Mouse (Mus musculus): ENCODE measurements around the gene Pld1.
"Not testable (repeated sequence)": the region's sequence is repeated elsewhere in the genome, so short reads cannot be mapped to it uniquely, and the experiment has no call there.

Gene Pld1

GRCm38 (mm10) chr3:27941634-27942033 lies 3.1 kb downstream of the Pld1 start:
- in situ Hi-C loops (cut with MboI; ENCODE audit: unreplicated experiment in 2 of 2), result no loop called here

GRCm38 (mm10) chr3:27942991-27943390 lies 4.5 kb downstream of the Pld1 start:
- in situ Hi-C loops (cut with MboI; ENCODE audit: unreplicated experiment in 2 of 2), result no loop called here

- in situ Hi-C loops (cut with MboI; ENCODE audit: unreplicated experiment in 2 of 2), result not testable (repeated sequence)
These were observed 6.9 kb downstream of the Pld1 start for GRCm38 (mm10) chr3:27945397-27945796.

- in situ Hi-C loops (cut with MboI; ENCODE audit: unreplicated experiment in 2 of 2), result no loop called here
These were observed 10.8 kb downstream of the Pld1 start for GRCm38 (mm10) chr3:27949175-27949872.

- in situ Hi-C loops (cut with MboI; ENCODE audit: unreplicated experiment in 2 of 2), result no loop called here
These were observed 11.4 kb downstream of the Pld1 start for GRCm38 (mm10) chr3:27949873-27950250.

- in situ Hi-C loops (cut with MboI; ENCODE audit: unreplicated experiment in 2 of 2), result no loop called here
These were observed 12.2 kb downstream of the Pld1 start for GRCm38 (mm10) chr3:27950726-27951125.

GRCm38 (mm10) chr3:27951721-27952120 lies 13.2 kb downstream of the Pld1 start:
- in situ Hi-C loops (cut with MboI; ENCODE audit: unreplicated experiment in 2 of 2), result no loop called here

GRCm38 (mm10) chr3:27956006-27956405 lies 17.5 kb downstream of the Pld1 start:
- in situ Hi-C loops (cut with MboI; ENCODE audit: unreplicated experiment in 2 of 2), result no loop called here

GRCm38 (mm10) chr3:27959221-27959620 lies 20.7 kb downstream of the Pld1 start:
- in situ Hi-C loops (cut with MboI; ENCODE audit: unreplicated experiment in 2 of 2), result no loop called here

- in situ Hi-C loops (cut with MboI; ENCODE audit: unreplicated experiment in 2 of 2), result no loop called here
These were observed 22.7 kb downstream of the Pld1 start for GRCm38 (mm10) chr3:27961162-27961561.

GRCm38 (mm10) chr3:27963795-27964201 lies 25.3 kb downstream of the Pld1 start:
- in situ Hi-C loops (cut with MboI; ENCODE audit: unreplicated experiment in 2 of 2), result no loop called here

- in situ Hi-C loops (cut with MboI; ENCODE audit: unreplicated experiment in 2 of 2), result no loop called here
These were observed 30.2 kb downstream of the Pld1 start for GRCm38 (mm10) chr3:27968671-27969070.

- in situ Hi-C loops (cut with MboI; ENCODE audit: unreplicated experiment in 2 of 2), result no loop called here
These were observed 35.4 kb downstream of the Pld1 start for GRCm38 (mm10) chr3:27973936-27974335.

GRCm38 (mm10) chr3:27974981-27975380 lies 36.5 kb downstream of the Pld1 start:
- in situ Hi-C loops (cut with MboI; ENCODE audit: unreplicated experiment in 2 of 2), result no loop called here

- in situ Hi-C loops (cut with MboI; ENCODE audit: unreplicated experiment in 2 of 2), result no loop called here
These were observed 38.5 kb downstream of the Pld1 start for GRCm38 (mm10) chr3:27976931-27977544.

- in situ Hi-C loops (cut with MboI; ENCODE audit: unreplicated experiment in 2 of 2), result no loop called here
These were observed 39.7 kb downstream of the Pld1 start for GRCm38 (mm10) chr3:27978030-27978723.

GRCm38 (mm10) chr3:27981591-27981990 lies 43.1 kb downstream of the Pld1 start:
- in situ Hi-C loops (cut with MboI; ENCODE audit: unreplicated experiment in 2 of 2), result no loop called here

- in situ Hi-C loops (cut with MboI; ENCODE audit: unreplicated experiment in 2 of 2), result no loop called here
These were observed 44.0 kb downstream of the Pld1 start for GRCm38 (mm10) chr3:27982436-27983017.

GRCm38 (mm10) chr3:27983274-27983673 lies 44.8 kb downstream of the Pld1 start:
- in situ Hi-C loops (cut with MboI; ENCODE audit: unreplicated experiment in 2 of 2), result no loop called here

- in situ Hi-C loops (cut with MboI; ENCODE audit: unreplicated experiment in 2 of 2), result no loop called here
These were observed 45.6 kb downstream of the Pld1 start for GRCm38 (mm10) chr3:27983935-27984577.

- in situ Hi-C loops (cut with MboI; ENCODE audit: unreplicated experiment in 2 of 2), result no loop called here
These were observed 46.1 kb downstream of the Pld1 start for GRCm38 (mm10) chr3:27984620-27985019.
